Mouse (Mus musculus): ENCODE measurements at regions not wholly inside any gene's neighbourhood (a gene's known extent, or its start where the extent isn't known, plus 50 kb on each side); places are given as distances from the start of the nearest gene placed in this dataset.

- TF ChIP-seq CTCF (IDR thresholded peaks at IDR 0.05; ENCODE audit: low read depth) (no peak), EP300 (optimal IDR thresholded peaks at IDR 0.05) (no peak)
Measured at GRCm38 (mm10) chr12:110022631-110023030, 256.2 kb upstream of the Dio3 start.

All from stomach, postnatal 0 days (tissue).